Mouse (Mus musculus): ENCODE measurements around the gene Tespa1. TPM values are rescaled to one million over a fixed set of nuclear protein-coding genes. Genes with fewer than 3 reads are reported as not detected.
A peak's percentile ranks its signal among the peaks of the same experiment; 100 is the strongest.
"Not testable (repeated sequence)": the region's sequence is repeated elsewhere in the genome, so short reads cannot be mapped to it uniquely, and the experiment has no call there.

Gene Tespa1
- 123 and 178 TPM in 2 replicates for total RNA-seq (2017)

- ATAC-seq (replicated peaks in 1 of 2; ENCODE audit: insufficient read depth in 1 of 2, low FRiP score in 2 of 2, low TSS enrichment in 1 of 2, low read depth in 1 of 2, poor library complexity in 2 of 2, severe bottlenecking in 2 of 2): peak; percentile 97 to 99
Observed at GRCm38 (mm10) chr10:130322637-130323036, at the start of gene Tespa1. Gene Tespa1, plus strand, starts transcription at chr10:130322870.

GRCm38 (mm10) chr10:130275759-130276158 lies 46.9 kb upstream of the Tespa1 start:
- ATAC-seq (replicated peaks in 1 of 2; ENCODE audit: insufficient read depth in 1 of 2, low FRiP score in 2 of 2, low TSS enrichment in 1 of 2, low read depth in 1 of 2, poor library complexity in 2 of 2, severe bottlenecking in 2 of 2): no peak

- no peak for ATAC-seq (replicated peaks in 1 of 2; ENCODE audit: insufficient read depth in 1 of 2, low FRiP score in 2 of 2, low TSS enrichment in 1 of 2, low read depth in 1 of 2, poor library complexity in 2 of 2, severe bottlenecking in 2 of 2)
Observed at GRCm38 (mm10) chr10:130276496-130276895, 46.2 kb upstream of the Tespa1 start.

- peak; percentile 95 to 99 for ATAC-seq (replicated peaks in 1 of 2; ENCODE audit: insufficient read depth in 1 of 2, low FRiP score in 2 of 2, low TSS enrichment in 1 of 2, low read depth in 1 of 2, poor library complexity in 2 of 2, severe bottlenecking in 2 of 2)
Observed at GRCm38 (mm10) chr10:130280066-130280465, 42.6 kb upstream of the Tespa1 start, which contains the start of gene Neurod4. Gene Neurod4, minus strand, starts transcription at chr10:130280240.

- no peak for ATAC-seq (replicated peaks in 1 of 2; ENCODE audit: insufficient read depth in 1 of 2, low FRiP score in 2 of 2, low TSS enrichment in 1 of 2, low read depth in 1 of 2, poor library complexity in 2 of 2, severe bottlenecking in 2 of 2)
Observed at GRCm38 (mm10) chr10:130281982-130282449, 40.7 kb upstream of the Tespa1 start.

DNA sequence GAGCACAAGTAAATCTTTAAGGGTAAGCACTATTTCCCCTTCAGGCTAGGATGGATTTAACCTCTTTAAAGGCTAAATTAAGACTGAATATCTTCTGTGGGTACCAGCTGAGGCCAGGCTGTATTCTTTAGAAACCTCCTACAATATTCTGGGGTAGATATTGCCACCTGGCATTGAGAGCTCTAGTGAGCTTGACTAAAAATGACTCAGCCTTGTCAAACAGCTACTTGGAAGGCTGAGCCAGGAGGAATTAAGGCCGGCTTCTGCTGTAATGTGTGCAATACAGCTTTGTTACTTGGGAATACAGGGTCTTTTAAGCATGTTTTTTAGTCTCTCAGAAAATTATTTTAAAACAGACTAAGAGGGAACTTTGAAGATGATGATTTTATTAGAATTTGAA lies 35.5 kb upstream of the Tespa1 start:
- ATAC-seq (replicated peaks in 1 of 2; ENCODE audit: insufficient read depth in 1 of 2, low FRiP score in 2 of 2, low TSS enrichment in 1 of 2, low read depth in 1 of 2, poor library complexity in 2 of 2, severe bottlenecking in 2 of 2): no peak

DNA sequence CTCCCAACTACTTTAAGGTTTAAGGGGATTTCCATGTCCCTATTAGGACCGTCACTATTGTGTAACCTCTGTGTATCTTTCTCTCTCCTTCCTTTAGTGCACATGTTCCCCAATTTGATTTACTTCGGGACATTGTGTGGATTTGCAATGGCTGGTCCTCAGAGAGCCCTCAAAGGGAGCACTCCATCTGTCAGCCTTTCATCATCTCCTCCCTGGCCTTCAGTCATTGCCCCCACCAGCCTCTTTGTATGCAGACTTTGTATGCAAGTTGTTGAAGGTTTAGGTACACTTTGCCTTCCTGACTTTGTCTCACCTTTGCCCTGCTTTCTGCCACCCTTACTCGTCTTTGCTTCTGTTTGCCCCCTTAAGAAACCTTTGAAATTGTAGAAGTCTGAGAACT lies 34.7 kb upstream of the Tespa1 start:
- no peak for ATAC-seq (replicated peaks in 1 of 2; ENCODE audit: insufficient read depth in 1 of 2, low FRiP score in 2 of 2, low TSS enrichment in 1 of 2, low read depth in 1 of 2, poor library complexity in 2 of 2, severe bottlenecking in 2 of 2)

DNA sequence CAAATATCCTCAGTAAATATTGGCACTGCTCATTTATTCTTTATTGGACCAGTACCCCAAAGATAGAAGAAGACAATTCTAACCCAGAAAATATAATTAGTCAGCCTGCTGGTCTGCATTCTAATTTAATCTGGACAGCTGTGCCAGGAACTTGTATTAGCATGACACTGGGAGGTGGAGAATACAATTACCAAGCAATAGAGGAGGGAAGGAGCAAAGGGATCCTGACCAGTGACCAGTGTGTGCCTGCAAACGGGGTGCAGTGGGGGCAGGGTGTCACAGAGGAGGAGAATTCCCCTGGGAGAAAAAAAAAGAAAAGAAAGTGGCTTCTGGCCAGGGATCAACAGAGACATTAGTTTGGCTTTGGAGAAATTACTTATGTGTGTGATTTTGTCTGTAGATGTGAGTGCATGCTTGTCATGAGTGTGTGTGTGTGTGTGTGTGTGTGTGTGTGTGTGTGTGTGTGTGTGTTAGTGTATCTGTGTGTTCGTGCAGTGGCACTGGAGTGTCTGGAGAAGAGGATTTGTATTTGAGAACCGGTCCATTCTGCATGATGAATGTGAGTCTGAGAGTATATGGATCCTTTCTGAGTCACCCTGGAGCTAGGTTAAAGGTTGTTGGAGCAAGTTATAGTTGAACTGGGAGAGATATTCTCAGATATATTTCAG lies 28.8 kb upstream of the Tespa1 start:
- no peak for ATAC-seq (replicated peaks in 1 of 2; ENCODE audit: insufficient read depth in 1 of 2, low FRiP score in 2 of 2, low TSS enrichment in 1 of 2, low read depth in 1 of 2, poor library complexity in 2 of 2, severe bottlenecking in 2 of 2)

DNA sequence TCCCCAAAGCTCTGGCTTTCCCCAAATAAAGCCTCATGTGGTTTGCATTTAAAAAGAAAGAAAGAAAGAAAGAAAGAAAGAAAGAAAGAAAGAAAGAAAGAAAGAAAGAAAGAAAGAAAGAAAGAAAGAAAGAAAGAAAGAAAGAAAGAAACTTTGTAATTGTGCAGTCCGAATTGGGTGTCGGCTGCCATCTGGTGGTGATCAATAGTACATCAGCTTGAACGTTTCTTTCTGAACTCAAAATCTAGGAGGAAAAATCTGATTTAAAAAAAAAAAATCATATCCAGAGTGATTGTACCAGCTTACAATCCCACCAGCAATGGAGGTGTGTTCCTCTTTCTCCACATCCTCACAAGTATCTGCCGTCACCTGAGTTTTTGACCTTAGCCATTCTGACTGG lies 23.9 kb upstream of the Tespa1 start:
- not testable (repeated sequence) for ATAC-seq (replicated peaks in 1 of 2; ENCODE audit: insufficient read depth in 1 of 2, low FRiP score in 2 of 2, low TSS enrichment in 1 of 2, low read depth in 1 of 2, poor library complexity in 2 of 2, severe bottlenecking in 2 of 2)

DNA sequence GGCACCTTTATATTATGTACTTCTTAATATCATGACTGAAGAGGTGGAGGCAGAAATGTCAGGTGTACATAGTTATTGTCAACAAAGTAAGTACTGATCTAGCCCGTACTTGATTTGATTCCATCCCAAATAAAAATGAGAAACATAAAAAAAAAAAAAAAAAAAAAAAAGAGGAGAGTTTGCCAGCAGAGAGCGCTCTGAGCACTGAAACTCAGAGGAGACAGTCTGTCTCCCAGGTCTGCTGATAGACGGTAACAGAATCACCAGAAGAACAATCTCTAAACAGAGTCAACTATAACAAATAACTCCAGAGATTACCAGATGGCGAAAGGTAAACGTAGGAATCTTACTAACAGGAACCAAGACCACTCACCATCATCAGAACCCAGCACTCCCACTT lies 18.5 kb upstream of the Tespa1 start:
- ATAC-seq (replicated peaks in 1 of 2; ENCODE audit: insufficient read depth in 1 of 2, low FRiP score in 2 of 2, low TSS enrichment in 1 of 2, low read depth in 1 of 2, poor library complexity in 2 of 2, severe bottlenecking in 2 of 2): not testable (repeated sequence)

GRCm38 (mm10) chr10:130311534-130312227 lies 11.0 kb upstream of the Tespa1 start:
- ATAC-seq (replicated peaks in 1 of 2; ENCODE audit: insufficient read depth in 1 of 2, low FRiP score in 2 of 2, low TSS enrichment in 1 of 2, low read depth in 1 of 2, poor library complexity in 2 of 2, severe bottlenecking in 2 of 2): peak; percentile 43 to 50

DNA sequence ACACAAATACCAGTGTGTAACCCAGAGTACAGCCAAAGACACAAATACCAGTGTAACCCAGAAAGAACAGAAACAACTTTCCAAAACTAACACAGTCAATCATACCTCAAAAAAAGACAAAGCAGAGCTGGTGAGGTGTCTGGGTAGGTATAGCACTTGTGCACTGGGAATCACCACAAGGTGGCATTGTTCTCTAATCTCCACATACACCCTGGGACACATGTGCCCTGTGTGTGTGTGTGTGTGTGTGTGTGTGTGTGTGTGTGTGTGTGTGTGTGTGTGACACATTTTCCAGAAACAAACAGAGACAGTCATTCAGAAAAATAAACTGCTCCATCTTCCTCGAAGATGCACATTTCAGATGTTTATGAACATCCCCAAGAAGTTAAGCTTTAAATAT lies 9.1 kb upstream of the Tespa1 start:
- ATAC-seq (replicated peaks in 1 of 2; ENCODE audit: insufficient read depth in 1 of 2, low FRiP score in 2 of 2, low TSS enrichment in 1 of 2, low read depth in 1 of 2, poor library complexity in 2 of 2, severe bottlenecking in 2 of 2): peak; percentile 71 to 72

DNA sequence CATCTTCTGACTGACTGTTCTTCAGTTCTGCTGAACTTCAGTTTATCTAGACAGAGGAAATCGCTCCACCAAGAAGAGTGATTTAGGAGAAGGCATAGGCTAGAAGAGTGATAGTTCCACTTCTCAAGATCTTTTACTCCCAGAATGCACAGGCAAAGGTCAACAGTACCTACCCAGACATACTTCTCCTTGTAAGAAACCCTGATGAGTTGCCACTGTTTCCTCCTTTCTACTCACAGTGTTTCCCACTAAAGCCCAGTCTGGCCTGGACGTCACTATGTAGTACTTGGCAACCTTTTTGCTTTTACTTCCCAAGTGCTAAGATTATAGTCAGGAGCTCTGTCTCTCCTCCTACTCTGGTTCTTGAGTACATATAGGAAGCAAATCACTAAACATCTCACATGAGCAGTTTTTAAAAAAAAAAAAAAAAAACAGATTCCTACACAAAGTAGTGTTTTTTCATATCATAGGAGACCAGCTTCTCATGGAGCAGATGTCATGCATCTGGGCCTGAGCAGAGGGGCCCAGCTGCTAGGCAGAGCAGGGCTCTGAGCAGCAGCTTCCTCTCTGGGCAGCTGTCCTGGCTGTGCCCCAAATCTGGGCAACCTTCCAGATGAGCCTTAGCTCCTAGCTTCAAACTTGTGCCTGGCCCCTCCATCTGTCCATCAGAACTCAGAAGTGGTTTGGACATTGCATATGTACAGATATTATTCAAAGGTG lies 8.4 kb upstream of the Tespa1 start:
- ATAC-seq (replicated peaks in 1 of 2; ENCODE audit: insufficient read depth in 1 of 2, low FRiP score in 2 of 2, low TSS enrichment in 1 of 2, low read depth in 1 of 2, poor library complexity in 2 of 2, severe bottlenecking in 2 of 2): peak; percentile 86 to 87

- no peak for ATAC-seq (replicated peaks in 1 of 2; ENCODE audit: insufficient read depth in 1 of 2, low FRiP score in 2 of 2, low TSS enrichment in 1 of 2, low read depth in 1 of 2, poor library complexity in 2 of 2, severe bottlenecking in 2 of 2)
Observed at GRCm38 (mm10) chr10:130315846-130316245, 6.8 kb upstream of the Tespa1 start.

DNA sequence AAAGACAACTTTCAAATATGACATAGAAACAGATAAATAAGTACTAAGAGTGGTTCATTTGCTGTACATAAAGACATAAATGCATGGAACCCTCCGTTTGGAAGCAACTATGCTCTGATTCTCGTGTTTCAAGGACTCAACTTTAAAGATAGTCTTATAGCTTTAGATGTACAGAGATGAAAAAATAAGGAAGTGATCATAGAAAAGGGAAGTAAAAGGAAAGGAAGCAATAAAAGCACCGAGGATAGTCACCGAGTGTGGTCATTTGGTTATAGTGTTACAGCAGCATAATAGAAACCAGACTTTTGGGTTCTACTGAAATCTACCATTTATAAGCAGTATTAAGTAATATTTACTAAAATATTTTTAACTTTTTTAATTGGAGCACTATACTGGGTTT lies 4.0 kb upstream of the Tespa1 start:
- peak; percentile 44 to 67 for ATAC-seq (replicated peaks in 1 of 2; ENCODE audit: insufficient read depth in 1 of 2, low FRiP score in 2 of 2, low TSS enrichment in 1 of 2, low read depth in 1 of 2, poor library complexity in 2 of 2, severe bottlenecking in 2 of 2)

DNA sequence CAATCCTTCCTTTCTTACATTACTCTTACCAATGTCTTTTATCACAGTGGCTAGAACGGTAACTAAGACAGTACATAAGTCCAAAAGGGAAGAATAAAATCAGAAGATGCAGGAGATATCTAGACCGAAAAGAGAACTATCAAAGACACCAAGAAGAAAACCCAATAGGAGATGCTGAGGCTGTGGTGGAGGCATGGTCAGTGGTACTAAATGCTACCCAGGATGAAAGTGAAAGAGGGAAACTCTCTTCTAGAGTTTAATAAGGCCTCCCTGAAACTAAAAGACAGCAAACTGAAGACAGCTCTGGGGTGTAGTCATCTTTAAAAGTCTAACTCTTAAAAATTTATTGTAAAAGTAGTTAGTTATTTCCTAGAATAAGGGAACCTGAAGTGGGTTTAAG lies 2.0 kb upstream of the Tespa1 start:
- ATAC-seq (replicated peaks in 1 of 2; ENCODE audit: insufficient read depth in 1 of 2, low FRiP score in 2 of 2, low TSS enrichment in 1 of 2, low read depth in 1 of 2, poor library complexity in 2 of 2, severe bottlenecking in 2 of 2): no peak

DNA sequence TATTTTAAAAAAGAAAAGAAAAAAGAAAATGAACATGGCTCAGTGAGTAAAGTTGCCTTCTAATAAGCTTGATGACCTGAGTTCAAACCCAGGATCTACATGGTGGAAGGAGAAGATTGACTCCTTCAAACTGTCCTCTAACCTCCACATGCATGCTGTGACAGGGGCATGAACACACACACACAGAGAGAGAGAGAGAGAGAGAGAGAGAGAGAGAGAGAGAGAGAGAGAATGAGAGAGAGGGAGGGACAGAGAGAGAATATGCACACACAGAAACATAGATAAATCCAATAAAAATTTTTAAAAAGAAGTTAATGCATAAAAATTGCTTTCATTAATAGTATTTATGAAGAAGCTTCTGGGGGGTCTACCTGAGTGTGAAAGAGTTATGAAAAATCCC lies 608 bp upstream of the Tespa1 start:
- no peak for ATAC-seq (replicated peaks in 1 of 2; ENCODE audit: insufficient read depth in 1 of 2, low FRiP score in 2 of 2, low TSS enrichment in 1 of 2, low read depth in 1 of 2, poor library complexity in 2 of 2, severe bottlenecking in 2 of 2)

DNA sequence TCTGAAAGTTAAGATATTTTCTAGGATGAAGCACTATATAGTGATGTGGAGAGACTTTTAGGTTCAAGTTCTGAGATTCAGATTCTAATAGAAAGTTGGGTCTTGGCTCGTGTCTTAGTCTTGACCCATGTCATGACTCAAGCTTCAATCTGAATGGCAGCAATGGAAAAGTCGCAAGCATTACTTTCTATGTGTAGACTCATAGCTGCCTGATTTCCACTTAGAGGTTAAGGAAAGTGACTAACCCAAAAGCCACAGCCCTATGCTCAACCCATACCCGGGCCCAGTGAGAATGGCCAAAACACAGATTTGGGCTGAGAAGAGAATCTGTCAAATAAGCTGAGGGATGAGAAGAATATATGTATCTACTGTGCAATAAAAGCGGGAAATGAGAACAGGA lies 1.6 kb downstream of the Tespa1 start:
- no peak for ATAC-seq (replicated peaks in 1 of 2; ENCODE audit: insufficient read depth in 1 of 2, low FRiP score in 2 of 2, low TSS enrichment in 1 of 2, low read depth in 1 of 2, poor library complexity in 2 of 2, severe bottlenecking in 2 of 2)

All from hematopoietic stem cell, adult 5-6 weeks (primary cell).